8 mouse cellular contexts compared by ENCODE assay signal in genomic region chr15:102510590-102511284, GRCm38 (mm10). TPM values are rescaled to one million over a fixed set of nuclear protein-coding genes. Genes with fewer than 3 reads are reported as not detected.
A peak's percentile ranks its signal among the peaks of the same experiment; 100 is the strongest.
DNase-seq lines count a peak whose midpoint lies in the region; ATAC-seq lines count a peak whose summit lies in the region.

No protein-coding gene starts in this region.

- intact Hi-C loops in left cerebral cortex, postnatal 36 days (cut with DNase I): no loop called here

- H3K27me3 ChIP-seq in intestine, embryonic 16.5 days (replicated peaks; ENCODE audit: control insufficient read depth, insufficient read depth, low read length): no peaks in the 10 kb centered on the region
- H3K27me3 ChIP-seq in midbrain, embryonic 10.5 days (ENCODE audit: low read depth, poor library complexity, severe bottlenecking): no peaks in the 10 kb centered on the region

- no peaks in the 10 kb centered on the region for H3K9me3 ChIP-seq in intestine, embryonic 16.5 days (ENCODE audit: control insufficient read depth, low read length)
- H3K9me3 ChIP-seq in midbrain, embryonic 10.5 days (replicated peaks): no peaks in the 10 kb centered on the region

- WGBS in intestine, embryonic 16.5 days: 3% methylated on average over 34 of the region's 34 CpGs
- WGBS in midbrain, embryonic 10.5 days: 4% methylated on average over 34 of the region's 34 CpGs

- ATAC-seq in intestine, embryonic 16.5 days: peak; percentile 93

- peak overlapping the region; percentile 72 for H3K27ac ChIP-seq in intestine, embryonic 16.5 days (ENCODE audit: low read length)
- H3K27ac ChIP-seq in midbrain, embryonic 10.5 days (replicated peaks): peak overlapping the region; percentile 85

- H3K9ac ChIP-seq in intestine, embryonic 16.5 days (ENCODE audit: low read depth, low read length): peak overlapping the region; percentile 77

- H3K4me1 ChIP-seq in intestine, embryonic 16.5 days (ENCODE audit: control insufficient read depth, insufficient read depth, low read length): peaks cover 20% of the 10 kb centered on the region
- H3K4me1 ChIP-seq in midbrain, embryonic 10.5 days: peaks cover 58% of the 10 kb centered on the region

- H3K4me2 ChIP-seq in intestine, embryonic 16.5 days (ENCODE audit: low read depth, low read length): peak overlapping the region; percentile 98

- no peaks in the 10 kb centered on the region for H3K36me3 ChIP-seq in intestine, embryonic 16.5 days (ENCODE audit: control insufficient read depth, insufficient read depth, low read length)
- peaks cover 20% of the 10 kb centered on the region for H3K36me3 ChIP-seq in midbrain, embryonic 10.5 days

- H3K4me3 ChIP-seq in intestine, embryonic 16.5 days (ENCODE audit: low read length): peak overlapping the region; percentile 77
- peak overlapping the region; percentile 75 for H3K4me3 ChIP-seq in midbrain, embryonic 10.5 days

- DNase-seq in adrenal gland, postnatal 10 days: peak; percentile 92
- peak; percentile 97 for DNase-seq in embryo, embryonic 9.5 days (ENCODE audit: extremely low spot score)
- peak; percentile 75 to 83 for DNase-seq in gastrocnemius, postnatal 4 days (ENCODE audit: low spot score in 2 of 2)
- DNase-seq in left cerebral cortex, postnatal 36 days (ENCODE audit: low spot score in 2 of 2): peak; percentile 84 to 87
- DNase-seq in midbrain, embryonic 10.5 days (ENCODE audit: low spot score): peak; percentile 98
- peak; percentile 91 for DNase-seq in right cerebral cortex, postnatal 4 days
- DNase-seq in yolk sac, embryonic 10.5 days (ENCODE audit: low spot score): peak; percentile 96

RNA-seq across cellular contexts. Expression of gene Map3k12, which starts 6.1 kb away (rescaled TPM):
- 10 to 100 TPM in 1 of 2 experiments, 1 to 10 TPM in 1; 7.7 to 11.2 TPM for total RNA-seq in adrenal gland, postnatal 10 days (2021)
- 1 to 10 TPM; 6.1 to 6.3 TPM for total RNA-seq in gastrocnemius, postnatal 4 days (2021)
- 9.2 TPM in 2 replicates for polyA plus RNA-seq in intestine, embryonic 16.5 days (2015; fragmentation: Nextera tagmentation; extraction: Ambion mirVana)
- 10 to 100 TPM; 96.4 to 98.8 TPM for total RNA-seq in left cerebral cortex, postnatal 36 days (2021)
- 23.4 and 31.8 TPM in 2 replicates for polyA plus RNA-seq in midbrain, embryonic 10.5 days (2016; fragmentation: Nextera tagmentation; extraction: Ambion mirVana)

RNA-seq across cellular contexts. Expression of gene Gm10337, which starts 7.2 kb away (rescaled TPM):
- total RNA-seq in adrenal gland, postnatal 10 days (2021): 1 to 10 TPM; 3.7 to 4.1 TPM
- 1 to 10 TPM in 1 of 2 experiments, not detected in 1; 7.6 TPM for total RNA-seq in gastrocnemius, postnatal 4 days (2021)
- polyA plus RNA-seq in intestine, embryonic 16.5 days (2015; fragmentation: Nextera tagmentation; extraction: Ambion mirVana): 5.5 TPM in 1 of 2 replicates, not detected in the other
- not detected for total RNA-seq in left cerebral cortex, postnatal 36 days (2021)
- polyA plus RNA-seq in midbrain, embryonic 10.5 days (2016; fragmentation: Nextera tagmentation; extraction: Ambion mirVana): 3.5 TPM in 1 of 2 replicates, not detected in the other

RNA-seq across cellular contexts. Expression of gene Tarbp2, which starts 7.3 kb away (rescaled TPM):
- total RNA-seq in adrenal gland, postnatal 10 days (2021): 10 to 100 TPM; 36.0 to 43.1 TPM
- 10 to 100 TPM; 54.7 to 56.9 TPM for total RNA-seq in gastrocnemius, postnatal 4 days (2021)
- polyA plus RNA-seq in intestine, embryonic 16.5 days (2015; fragmentation: Nextera tagmentation; extraction: Ambion mirVana): 91.3 and 105 TPM in 2 replicates
- 10 to 100 TPM; 30.7 to 36.3 TPM for total RNA-seq in left cerebral cortex, postnatal 36 days (2021)
- polyA plus RNA-seq in midbrain, embryonic 10.5 days (2016; fragmentation: Nextera tagmentation; extraction: Ambion mirVana): 133 and 143 TPM in 2 replicates

RNA-seq across cellular contexts. Expression of gene Npff, which starts 14.0 kb away (rescaled TPM):
- total RNA-seq in adrenal gland, postnatal 10 days (2021): 1 to 10 TPM; 2.5 to 5.9 TPM
- 1 to 10 TPM; 3.4 to 4.9 TPM for total RNA-seq in gastrocnemius, postnatal 4 days (2021)
- polyA plus RNA-seq in intestine, embryonic 16.5 days (2015; fragmentation: Nextera tagmentation; extraction: Ambion mirVana): 1.8 and 1.9 TPM in 2 replicates
- 1 to 10 TPM; 1.8 to 5.1 TPM for total RNA-seq in left cerebral cortex, postnatal 36 days (2021)
- polyA plus RNA-seq in midbrain, embryonic 10.5 days (2016; fragmentation: Nextera tagmentation; extraction: Ambion mirVana): 2.0 and 2.9 TPM in 2 replicates

RNA-seq across cellular contexts. Expression of gene Pcbp2, which starts 40.4 kb away (rescaled TPM):
- 100 to 1,000 TPM; 703 to 724 TPM for total RNA-seq in adrenal gland, postnatal 10 days (2021)
- total RNA-seq in gastrocnemius, postnatal 4 days (2021): 100 to 1,000 TPM; 614 to 662 TPM
- 138 and 152 TPM in 2 replicates for polyA plus RNA-seq in intestine, embryonic 16.5 days (2015; fragmentation: Nextera tagmentation; extraction: Ambion mirVana)
- 100 to 1,000 TPM; 467 to 505 TPM for total RNA-seq in left cerebral cortex, postnatal 36 days (2021)
- polyA plus RNA-seq in midbrain, embryonic 10.5 days (2016; fragmentation: Nextera tagmentation; extraction: Ambion mirVana): 194 and 201 TPM in 2 replicates

Comparison
In these comparisons a context has a peak if more than half of its experiments do, and no peak if none do; other contexts are left out.
1. Peak in every context shown above with its lines: DNase-seq, ATAC-seq, H3K4me3 ChIP-seq and H3K27ac ChIP-seq.
2. RNA of gene Map3k12, which starts 6.1 kb away (total RNA-seq): 96.4 to 98.8 TPM in left cerebral cortex, postnatal 36 days; 7.7 to 11.2 TPM in adrenal gland, postnatal 10 days and 6.1 to 6.3 TPM in gastrocnemius, postnatal 4 days; every median in the first group is over 4 times any median in the second.